Mouse (Mus musculus) kidney, postnatal 14 days (tissue): ENCODE results near the gene Ubqln1.

ENCODE experiments used
- DNase-seq: peaks from one replicate; pipeline ENCODE4 v3.0.0; 2022; ENCODE audit warnings: mixed read lengths

Ubqln1 gene

GRCm38 (mm10) chr13:58215592-58216341, at the start of gene Ubqln1:
Gene Ubqln1, minus strand, starts transcription at chr13:58215653.
- DNase-seq: peak; percentile 93

DNA sequence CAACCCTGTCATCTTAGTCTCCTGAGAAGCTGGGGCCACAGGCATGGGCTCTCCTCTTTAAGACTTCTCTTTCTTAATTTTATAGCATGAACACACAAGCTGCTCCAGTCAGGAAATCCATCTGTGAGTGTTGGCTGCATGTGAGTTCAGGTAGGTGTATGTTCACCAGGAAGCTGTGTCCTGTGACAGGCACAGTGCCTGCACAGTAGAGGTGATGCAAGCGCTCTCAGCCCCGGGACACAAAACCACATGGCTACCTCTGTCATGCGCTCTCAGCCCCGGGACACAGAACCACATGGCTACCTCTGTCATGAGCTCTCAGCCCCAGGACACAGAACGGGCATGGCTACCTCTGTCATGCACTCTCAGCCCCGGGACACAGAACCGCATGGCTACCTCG, 48.1 kb upstream of the Ubqln1 start:
- no peak for DNase-seq

- DNase-seq: no peak
Observed at GRCm38 (mm10) chr13:58261674-58262073, 46.2 kb upstream of the Ubqln1 start.

GRCm38 (mm10) chr13:58253268-58253667, 37.8 kb upstream of the Ubqln1 start:
- DNase-seq: no peak

DNA sequence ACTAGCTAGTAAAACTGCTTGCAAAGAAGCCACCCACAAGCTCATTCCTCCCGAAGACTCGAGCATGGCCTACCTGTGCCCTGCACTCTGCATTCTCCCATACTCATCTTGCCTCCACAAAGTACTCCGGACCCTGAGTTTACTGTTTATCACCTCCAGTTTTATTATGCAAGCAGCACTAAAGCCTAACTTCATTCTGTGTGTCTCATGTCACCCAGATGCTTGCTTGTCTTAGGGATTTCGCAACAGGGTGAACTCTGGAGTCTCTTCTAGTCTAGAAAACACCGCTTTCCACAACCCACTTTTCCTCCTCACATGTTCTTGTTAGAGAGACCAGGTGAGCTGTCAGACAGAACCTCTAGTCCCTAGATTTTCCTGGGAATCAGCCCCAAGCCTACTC, 33.5 kb upstream of the Ubqln1 start:
- no peak for DNase-seq

GRCm38 (mm10) chr13:58236536-58236935, 21.1 kb upstream of the Ubqln1 start:
- no peak for DNase-seq

DNA sequence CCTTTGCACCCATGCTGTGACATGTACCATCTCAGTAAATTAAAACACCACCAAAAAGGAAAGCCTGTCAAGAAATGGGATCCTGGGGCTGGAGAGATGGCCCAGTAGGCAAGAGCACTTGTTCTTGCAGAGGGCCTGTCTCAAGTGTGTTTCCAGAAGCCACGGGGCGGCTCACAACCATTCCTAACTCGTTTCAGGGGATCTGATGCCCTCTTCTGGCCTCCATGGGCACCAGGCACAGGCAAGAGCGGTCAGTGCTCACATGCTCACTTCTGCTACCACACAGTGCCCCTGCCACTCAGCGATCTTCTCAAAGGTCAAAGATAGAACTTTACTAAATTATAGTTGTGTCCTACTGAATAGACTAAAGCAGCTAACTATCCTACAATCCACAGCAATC, 17.2 kb upstream of the Ubqln1 start:
- peak; percentile 62 for DNase-seq

DNA sequence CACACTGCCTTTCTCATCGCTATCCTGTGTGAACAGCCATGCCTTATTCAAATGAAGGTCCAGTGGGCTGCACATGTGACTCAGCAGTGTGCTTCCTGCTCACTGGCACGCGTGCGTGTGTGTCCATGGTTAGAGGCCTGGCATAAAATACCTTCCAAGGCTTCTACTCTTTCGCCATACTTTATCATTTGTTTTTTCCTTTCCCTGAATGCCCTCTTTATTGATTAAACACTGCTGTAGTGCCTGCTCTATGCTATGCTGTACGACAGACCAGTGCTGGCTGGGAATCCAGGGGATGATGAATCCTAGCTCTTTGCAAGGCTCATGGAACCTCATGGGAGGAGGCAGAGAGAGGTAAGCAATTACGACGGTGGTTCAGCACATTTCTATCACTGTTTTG, 16.6 kb upstream of the Ubqln1 start:
- DNase-seq: no peak

- DNase-seq: no peak
Observed at GRCm38 (mm10) chr13:58228624-58229023, 13.2 kb upstream of the Ubqln1 start.

DNA sequence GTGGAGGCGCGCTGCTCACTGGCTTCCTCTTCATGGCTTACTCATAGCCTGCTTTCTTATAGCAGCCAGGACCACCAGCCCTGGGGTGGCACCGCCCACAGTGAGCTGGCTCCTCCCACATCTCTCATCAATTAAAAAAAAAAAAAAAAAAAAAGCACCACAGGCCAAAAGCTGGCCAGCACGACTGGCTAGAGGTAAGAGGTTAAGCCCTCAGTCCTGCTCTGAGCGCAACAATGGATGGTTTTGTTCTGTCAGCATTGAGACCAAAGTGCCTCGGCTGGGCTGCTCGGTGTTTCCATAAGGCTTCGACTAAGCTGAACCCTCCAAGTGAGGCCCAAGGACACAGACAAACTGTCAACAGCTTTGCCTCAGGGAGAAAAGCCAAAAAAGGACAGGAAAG, 10.2 kb upstream of the Ubqln1 start:
- no peak for DNase-seq

DNA sequence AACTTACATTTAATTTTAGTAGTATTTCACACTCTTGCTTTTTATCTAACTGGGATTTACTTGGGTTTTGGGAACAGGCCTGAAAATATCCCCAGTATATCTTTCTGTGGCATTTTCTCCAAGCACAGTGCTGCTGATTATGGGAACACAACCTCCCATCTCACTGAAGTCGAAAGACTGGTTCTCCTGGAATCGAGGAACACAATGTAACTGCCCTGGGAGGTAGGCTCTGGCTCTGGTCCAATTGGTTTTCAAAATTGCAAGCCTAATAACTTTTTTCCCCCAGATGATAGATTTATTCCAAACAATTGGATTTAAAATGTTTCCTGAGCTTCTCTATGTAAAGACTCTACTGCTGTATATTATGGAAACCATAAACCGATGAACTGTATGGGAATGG, 4.8 kb upstream of the Ubqln1 start:
- DNase-seq: peak; percentile 50

DNA sequence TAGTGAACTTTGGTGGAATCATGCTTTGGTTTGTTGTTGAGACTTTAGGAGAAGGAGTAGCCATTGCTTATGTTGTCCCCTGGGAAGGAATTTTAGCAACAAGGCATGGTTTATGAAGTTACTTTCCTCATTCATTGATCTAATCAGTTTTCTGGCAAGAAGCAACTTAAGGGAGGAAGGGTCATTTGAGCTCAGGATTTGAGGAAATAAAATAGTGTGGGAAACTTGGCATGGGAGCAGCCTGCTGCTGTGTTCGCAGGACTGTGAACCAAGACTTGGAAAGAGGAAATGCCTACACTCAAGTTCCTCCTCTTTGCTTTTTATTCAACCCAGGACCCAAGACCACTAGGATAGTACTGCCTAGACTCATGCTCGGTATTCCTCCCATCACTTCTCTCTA, 2.1 kb upstream of the Ubqln1 start:
- DNase-seq: no peak

DNA sequence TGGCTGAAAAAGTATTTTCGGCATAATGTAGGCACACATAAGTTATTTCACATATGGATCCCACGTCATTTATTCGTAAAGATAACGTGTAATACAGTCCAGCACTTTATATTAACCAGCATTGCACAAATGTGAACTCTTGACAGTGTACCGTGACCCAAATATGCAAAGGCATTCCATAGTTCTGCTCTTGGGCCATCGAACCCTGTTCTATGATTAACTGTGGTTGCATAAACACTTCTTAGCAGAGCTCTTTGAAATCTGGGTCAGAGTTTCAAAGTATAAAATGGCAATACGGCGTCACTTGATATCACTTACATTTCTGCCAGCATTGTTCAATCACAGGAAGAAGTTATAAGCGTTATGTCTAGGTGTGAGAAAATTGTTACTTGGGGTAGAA, 942 bp upstream of the Ubqln1 start:
- DNase-seq: peak; percentile 50

- no peak for DNase-seq
Observed at GRCm38 (mm10) chr13:58215253-58215591, 231 bp downstream of the Ubqln1 start.

DNA sequence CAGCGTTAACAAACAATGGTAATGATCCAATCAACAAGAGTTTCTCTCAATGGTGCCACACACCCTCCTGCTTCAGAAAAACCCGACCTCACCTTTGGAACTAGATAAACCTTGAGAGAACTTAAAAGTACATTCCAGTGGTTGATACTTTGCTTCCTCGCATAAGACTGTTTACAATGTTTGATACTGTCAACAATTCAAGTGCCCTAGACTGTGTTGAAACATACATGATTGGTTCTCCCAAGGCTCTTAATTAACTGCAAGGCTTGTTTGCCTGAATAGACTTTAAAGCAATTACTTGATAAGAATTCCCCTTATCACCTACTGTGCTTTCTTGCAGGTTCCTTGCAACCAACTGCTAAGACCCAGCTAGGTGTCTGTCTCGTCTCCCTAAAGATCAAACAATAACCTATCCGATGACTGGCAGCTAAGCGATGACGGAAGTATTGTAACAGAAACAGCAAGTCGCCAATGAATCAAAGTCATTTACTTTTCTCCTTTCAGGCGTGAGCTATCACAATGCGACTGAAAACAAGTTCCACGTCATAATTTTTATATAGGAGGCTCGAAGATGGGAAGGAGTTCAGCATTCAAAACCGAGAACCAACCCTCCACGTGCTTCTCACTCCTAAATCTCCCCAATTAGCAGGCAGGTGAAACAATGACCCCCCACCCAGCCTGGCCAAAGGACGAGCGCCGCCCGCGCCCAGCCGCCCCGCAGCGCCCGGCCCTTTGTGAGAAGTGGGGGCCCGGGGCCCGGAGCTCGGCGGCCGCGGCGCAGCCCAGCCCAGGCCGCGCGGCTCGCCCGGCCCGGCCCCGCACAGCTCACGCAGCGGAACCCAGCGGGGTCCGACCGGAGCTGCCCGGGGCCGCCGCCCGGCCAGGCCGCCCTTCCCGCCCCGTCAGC, 854 bp downstream of the Ubqln1 start:
- DNase-seq: peak; percentile 32

DNA sequence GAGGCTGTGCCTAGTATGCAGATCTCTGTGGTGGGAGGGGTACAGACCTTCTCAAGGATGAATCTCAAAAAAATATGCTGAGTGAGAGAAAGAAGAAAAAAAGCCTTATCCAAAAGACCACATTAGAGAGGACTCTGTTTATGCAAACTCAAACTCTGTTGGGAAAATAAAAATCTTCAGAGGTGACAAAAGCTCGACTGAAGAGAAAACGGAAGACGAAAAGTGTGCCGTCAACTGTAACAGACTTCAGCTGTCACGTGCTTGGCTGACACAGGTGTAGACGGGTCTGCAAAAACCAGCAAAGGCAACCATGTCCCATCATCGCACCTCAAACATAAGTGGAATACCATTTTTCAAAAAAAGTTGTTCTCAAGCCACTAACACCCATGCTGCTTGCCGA, 1.7 kb downstream of the Ubqln1 start:
- no peak for DNase-seq

DNA sequence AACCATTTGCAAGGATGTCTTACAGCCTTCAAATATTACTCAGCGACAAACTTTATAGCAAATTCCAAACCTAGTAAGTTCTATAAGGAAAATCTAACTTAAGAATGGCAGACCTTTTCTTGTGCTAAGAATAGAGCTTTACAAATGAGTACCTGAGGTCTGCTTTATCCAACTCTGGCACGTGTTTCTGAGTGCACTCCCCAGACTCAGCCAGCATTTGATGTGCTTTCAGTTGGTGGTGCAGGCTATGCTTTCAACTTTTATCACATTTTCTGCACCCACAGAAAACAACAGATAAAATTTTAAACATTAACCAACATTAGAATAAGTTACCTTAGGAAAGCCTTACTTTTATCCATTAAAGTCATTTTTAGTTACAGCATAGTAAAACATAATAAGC, 2.9 kb downstream of the Ubqln1 start:
- no peak for DNase-seq

DNA sequence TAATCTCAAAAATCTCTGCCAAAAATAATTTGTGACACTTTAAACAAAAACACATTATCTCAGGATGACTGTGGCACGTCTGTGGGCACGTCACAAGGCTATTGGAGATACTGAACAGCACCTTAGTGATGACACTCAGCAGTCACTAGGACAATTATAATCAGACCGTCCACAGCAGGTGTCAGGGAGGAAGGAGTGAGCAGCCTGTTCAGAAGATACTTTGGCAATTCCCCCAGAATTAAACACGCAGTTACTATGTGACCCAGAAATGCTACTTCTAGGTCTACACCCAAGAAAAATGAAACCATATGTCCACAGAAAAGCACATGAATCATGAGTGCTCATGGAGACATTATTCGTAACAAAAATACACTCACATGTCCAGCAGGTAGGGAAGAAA, 5.0 kb downstream of the Ubqln1 start:
- no peak for DNase-seq

- DNase-seq: no peak
Observed at GRCm38 (mm10) chr13:58206084-58206483, 9.4 kb downstream of the Ubqln1 start.

- no peak for DNase-seq
Observed at GRCm38 (mm10) chr13:58204986-58205385, 10.5 kb downstream of the Ubqln1 start.

DNA sequence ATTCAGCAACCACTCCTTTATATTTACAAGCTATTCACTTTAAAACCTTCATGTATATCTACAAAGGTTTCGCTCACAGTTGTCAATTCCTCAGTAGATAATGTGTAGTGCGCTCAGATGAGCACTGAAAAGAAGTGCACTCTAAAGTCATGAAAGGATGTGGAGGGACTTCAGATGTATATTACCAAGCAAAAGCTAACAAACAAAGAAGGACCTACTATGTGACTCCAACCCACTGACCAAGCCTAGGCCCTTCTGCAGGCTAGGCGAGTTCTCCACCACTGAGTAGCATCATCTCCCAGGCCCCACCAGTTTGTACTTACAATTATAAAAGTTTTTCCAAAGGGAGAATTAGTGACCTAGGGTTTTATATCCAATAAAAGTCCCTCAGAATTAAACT, 11.3 kb downstream of the Ubqln1 start:
- no peak for DNase-seq

- no peak for DNase-seq
Observed at GRCm38 (mm10) chr13:58202903-58203302, 12.6 kb downstream of the Ubqln1 start.

DNA sequence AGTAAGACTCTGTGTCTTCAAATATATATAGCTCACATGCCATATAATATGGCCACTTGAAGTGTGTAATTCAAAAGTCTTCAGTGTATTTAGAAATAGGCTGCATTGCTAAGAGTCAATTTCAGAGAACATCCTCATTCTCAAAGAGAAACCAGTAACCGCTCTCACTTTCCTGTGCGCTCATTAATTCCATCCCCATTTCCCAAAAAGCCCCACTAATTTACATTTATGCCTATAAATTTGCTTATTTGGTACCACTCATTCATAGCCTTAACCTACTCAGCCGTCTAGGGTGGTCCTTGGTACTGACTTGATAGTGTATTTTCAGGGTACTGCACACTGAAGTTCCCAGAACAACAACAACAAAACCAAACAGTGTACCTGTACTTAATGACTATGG, 13.5 kb downstream of the Ubqln1 start:
- no peak for DNase-seq

DNA sequence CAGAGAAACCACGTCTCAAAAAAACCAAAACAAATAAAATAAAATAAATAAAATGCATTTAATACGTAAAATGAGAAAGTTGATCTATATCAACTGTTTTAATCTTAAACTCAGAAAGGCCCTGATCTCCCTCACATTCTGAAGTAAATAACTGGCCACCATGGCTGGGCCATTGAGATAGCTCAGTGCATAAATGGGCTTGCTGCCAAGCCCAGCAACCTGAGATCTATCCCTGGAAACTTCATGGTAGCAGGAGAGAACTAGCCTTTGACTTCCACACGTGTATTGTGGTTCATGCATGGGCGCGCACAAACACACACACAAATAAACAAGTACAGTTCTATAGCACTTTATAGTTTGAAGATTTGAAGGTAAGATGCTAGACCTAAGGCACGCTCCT, 14.1 kb downstream of the Ubqln1 start:
- no peak for DNase-seq
